Mouse (Mus musculus) neural tube, embryonic 13.5 days (tissue): Measurements from ENCODE around the gene Reep3. TPM values are rescaled to one million over a fixed set of nuclear protein-coding genes. Genes with fewer than 3 reads are reported as not detected.
A peak's percentile ranks its signal among the peaks of the same experiment; 100 is the strongest.

ENCODE experiments used
- ATAC-seq: fragments of 200-750 bp; cut with Nextera tagmentation; 2 replicates; pipeline ENCODE4 v1.8.0; 2017; ENCODE audit warnings: low read depth, mild to moderate bottlenecking, moderate TSS enrichment, moderate library complexity
- H3K27ac ChIP-seq: fragments of 300-500 bp; sonication (generic); replicated peaks from 2 replicates; pipeline ENCODE4 v1.5.1; 2015; ENCODE audit warnings: moderate library complexity, mild to moderate bottlenecking, inconsistent platforms
- H3K27me3 ChIP-seq: fragments of 300-500 bp; sonication (generic); 2 replicates; pipeline ENCODE4 v1.6.1; 2015; ENCODE audit warnings: mild to moderate bottlenecking, inconsistent platforms
- H3K36me3 ChIP-seq: fragments of 300-500 bp; sonication (generic); 2 replicates; pipeline ENCODE4 v1.6.1; 2015; ENCODE audit warnings: mild to moderate bottlenecking, inconsistent platforms
- H3K4me1 ChIP-seq: fragments of 300-500 bp; sonication (generic); replicated peaks from 2 replicates; pipeline ENCODE4 v1.6.1; 2015; ENCODE audit warnings: inconsistent platforms
- H3K4me2 ChIP-seq: fragments of 300-500 bp; sonication (generic); 2 replicates; pipeline ENCODE4 v1.6.1; 2015; ENCODE audit warnings: inconsistent platforms, mild to moderate bottlenecking, moderate library complexity
- H3K4me3 ChIP-seq: fragments of 300-500 bp; sonication (generic); 2 replicates; pipeline ENCODE4 v1.5.1; 2015; ENCODE audit warnings: mild to moderate bottlenecking, inconsistent platforms
- H3K9ac ChIP-seq: fragments of 300-500 bp; sonication (generic); 2 replicates; pipeline ENCODE4 v1.6.1; 2015; ENCODE audit warnings: moderate library complexity, mild to moderate bottlenecking, inconsistent platforms
- H3K9me3 ChIP-seq: fragments of 300-500 bp; sonication (generic); 2 replicates; pipeline ENCODE4 v1.6.1; 2016; ENCODE audit warnings: inconsistent platforms
- WGBS: fragments of 180-500 bp; shearing (Covaris S2); methylation state at CpG from one replicate; pipeline ENCODE4 v1.1.7; 2015; 5-methylcytosine and 5-hydroxymethylcytosine counted together
- polyA plus RNA-seq: library from polyadenylated mRNA; unstranded; fragments of >200 nt; fragmentation: Nextera tagmentation; extraction: Ambion mirVana; gene quantifications from 2 replicates; pipeline ENCODE4 v1.2.1, GENCODE M21; 2015

Gene Reep3
- polyA plus RNA-seq, 1 experiment from 2014 or later: 54.6 TPM

GRCm38 (mm10) chr10:67055867-67056856, 40.6 kb downstream of the Reep3 start:
- Histone ChIP-seq H3K27me3 (no peaks in the 10 kb centered on the region), H3K9me3 (no peaks in the 10 kb centered on the region), H3K27ac (peak overlapping the region; percentile 81), H3K9ac (0 out of 2 replicates have a peak overlapping the region, but pooled peaks have one; percentile 27), H3K4me2 (no peak overlapping the region), H3K36me3 (no peaks in the 10 kb centered on the region), H3K4me3 (no peak overlapping the region), H3K4me1 (peaks cover 71% of the 10 kb centered on the region)
- no peak for ATAC-seq
- 66% methylated on average over 17 of the region's 17 CpGs for WGBS

- Histone ChIP-seq H3K4me2 (no peak overlapping the region), H3K4me1 (peaks cover 62% of the 10 kb centered on the region), H3K9ac (no peak overlapping the region), H3K27ac (peak overlapping the region; percentile 69), H3K36me3 (no peaks in the 10 kb centered on the region), H3K9me3 (no peaks in the 10 kb centered on the region), H3K27me3 (no peaks in the 10 kb centered on the region), H3K4me3 (no peak overlapping the region)
- 21% methylated on average over 9 of the region's 9 CpGs for WGBS
- ATAC-seq: peak; percentile 60; the same call in 1 of the 2 replicates
These were observed 43.3 kb downstream of the Reep3 start for GRCm38 (mm10) chr10:67053475-67053874.

- no peak overlapping the region for H3K4me3 ChIP-seq
- peaks cover 60% of the 10 kb centered on the region for H3K4me1 ChIP-seq
- no peak overlapping the region for H3K9ac ChIP-seq
- 67% methylated on average over 9 of the region's 9 CpGs for WGBS
- no peaks in the 10 kb centered on the region for H3K9me3 ChIP-seq
- no peaks in the 10 kb centered on the region for H3K27me3 ChIP-seq
- H3K27ac ChIP-seq: peak overlapping the region; percentile 69
- no peaks in the 10 kb centered on the region for H3K36me3 ChIP-seq
- H3K4me2 ChIP-seq: no peak overlapping the region
- no peak for ATAC-seq
These were observed 44.3 kb downstream of the Reep3 start for GRCm38 (mm10) chr10:67052429-67052828.

- no peak for ATAC-seq
These were observed 45.3 kb downstream of the Reep3 start for GRCm38 (mm10) chr10:67051466-67051865.

GRCm38 (mm10) chr10:67050766-67051165, 46.0 kb downstream of the Reep3 start:
- no peak for ATAC-seq
- Histone ChIP-seq H3K9ac (no peak overlapping the region), H3K36me3 (no peaks in the 10 kb centered on the region), H3K4me2 (no peak overlapping the region), H3K4me3 (no peak overlapping the region), H3K4me1 (peaks cover 59% of the 10 kb centered on the region), H3K9me3 (no peaks in the 10 kb centered on the region), H3K27ac (no peak overlapping the region), H3K27me3 (no peaks in the 10 kb centered on the region)
- 60% methylated on average over 6 of the region's 7 CpGs for WGBS

More at GRCm38 (mm10) chr10:67051466-67051865, 45.3 kb downstream of the Reep3 start:
- no peaks in the 10 kb centered on the region for H3K9me3 ChIP-seq
- no peak overlapping the region for H3K9ac ChIP-seq
- H3K4me2 ChIP-seq: no peak overlapping the region
- H3K4me1 ChIP-seq: peaks cover 59% of the 10 kb centered on the region
- no peak overlapping the region for H3K4me3 ChIP-seq
- WGBS: 72% methylated on average over 5 of the region's 5 CpGs
- H3K27me3 ChIP-seq: no peaks in the 10 kb centered on the region
- H3K27ac ChIP-seq: no peak overlapping the region
- no peaks in the 10 kb centered on the region for H3K36me3 ChIP-seq

GRCm38 (mm10) chr10:67049621-67050020, 47.1 kb downstream of the Reep3 start:
- H3K27me3 ChIP-seq: no peaks in the 10 kb centered on the region
- H3K36me3 ChIP-seq: no peaks in the 10 kb centered on the region
- no peaks in the 10 kb centered on the region for H3K9me3 ChIP-seq
- H3K9ac ChIP-seq: no peak overlapping the region
- H3K27ac ChIP-seq: no peak overlapping the region
- ATAC-seq: no peak
- H3K4me2 ChIP-seq: no peak overlapping the region
- peaks cover 66% of the 10 kb centered on the region for H3K4me1 ChIP-seq
- WGBS: 90% methylated on average over 7 of the region's 7 CpGs
- H3K4me3 ChIP-seq: no peak overlapping the region

- no peaks in the 10 kb centered on the region for H3K36me3 ChIP-seq
- H3K27ac ChIP-seq: no peak overlapping the region
- no peak overlapping the region for H3K9ac ChIP-seq
- peaks cover 71% of the 10 kb centered on the region for H3K4me1 ChIP-seq
- WGBS: 94% methylated on average over 13 of the region's 13 CpGs
- H3K4me2 ChIP-seq: no peak overlapping the region
- H3K27me3 ChIP-seq: no peaks in the 10 kb centered on the region
- H3K4me3 ChIP-seq: no peak overlapping the region
- ATAC-seq: no peak
- H3K9me3 ChIP-seq: no peaks in the 10 kb centered on the region
These were observed 47.7 kb downstream of the Reep3 start for GRCm38 (mm10) chr10:67048871-67049615.

GRCm38 (mm10) chr10:67047712-67048645, 48.8 kb downstream of the Reep3 start:
- Histone ChIP-seq H3K4me2 (no peak overlapping the region), H3K27ac (0 out of 2 replicates have a peak overlapping the region, but pooled peaks have one; percentile 15), H3K36me3 (no peaks in the 10 kb centered on the region), H3K27me3 (no peaks in the 10 kb centered on the region), H3K9me3 (no peaks in the 10 kb centered on the region), H3K4me1 (peaks cover 74% of the 10 kb centered on the region), H3K9ac (no peak overlapping the region), H3K4me3 (no peak overlapping the region)
- ATAC-seq: no peak
- 77% methylated on average over 18 of the region's 18 CpGs for WGBS

GRCm38 (mm10) chr10:67045192-67045899, 51.4 kb downstream of the Reep3 start:
- Histone ChIP-seq H3K36me3 (no peaks in the 10 kb centered on the region), H3K27ac (peak overlapping the region; percentile 86), H3K9ac (no peak overlapping the region), H3K9me3 (no peaks in the 10 kb centered on the region), H3K4me2 (peak overlapping the region; percentile 27), H3K4me3 (no peak overlapping the region), H3K27me3 (no peaks in the 10 kb centered on the region), H3K4me1 (peaks cover 59% of the 10 kb centered on the region)
- 36% methylated on average over 12 of the region's 12 CpGs for WGBS
- ATAC-seq: 0 out of 2 replicates have a peak, but pooled peaks have one; percentile 23

GRCm38 (mm10) chr10:67044346-67044745, 52.4 kb downstream of the Reep3 start:
- WGBS: 62% methylated on average over 5 of the region's 5 CpGs
- H3K27me3 ChIP-seq: no peaks in the 10 kb centered on the region
- no peaks in the 10 kb centered on the region for H3K9me3 ChIP-seq
- no peak for ATAC-seq
- H3K4me3 ChIP-seq: no peak overlapping the region
- H3K36me3 ChIP-seq: no peaks in the 10 kb centered on the region
- H3K4me1 ChIP-seq: peaks cover 59% of the 10 kb centered on the region
- H3K4me2 ChIP-seq: no peak overlapping the region
- no peak overlapping the region for H3K9ac ChIP-seq
- peak overlapping the region; percentile 86 for H3K27ac ChIP-seq

- no peaks in the 10 kb centered on the region for H3K27me3 ChIP-seq
- H3K4me1 ChIP-seq: peaks cover 50% of the 10 kb centered on the region
- H3K4me3 ChIP-seq: no peak overlapping the region
- no peak overlapping the region for H3K4me2 ChIP-seq
- H3K9ac ChIP-seq: no peak overlapping the region
- peak overlapping the region; percentile 86; the same call in 1 of the 2 replicates for H3K27ac ChIP-seq
- 0 out of 2 replicates have a peak, but pooled peaks cover 5% of the 10 kb centered on the region for H3K36me3 ChIP-seq
- H3K9me3 ChIP-seq: no peaks in the 10 kb centered on the region
- no peak for ATAC-seq
- 81% methylated on average over 7 of the region's 7 CpGs for WGBS
These were observed 53.5 kb downstream of the Reep3 start for GRCm38 (mm10) chr10:67043236-67043635.
